Mouse (Mus musculus): Measurements from ENCODE around the gene Tbl3.

GRCm38 (mm10) chr17:24742307-24742706 lies 34.8 kb upstream of the Tbl3 start:
- TF ChIP-seq CTCF (IDR thresholded peaks at IDR 0.05; ENCODE audit: low read depth) (no peak), EP300 (IDR thresholded peaks at IDR 0.05; ENCODE audit: low read depth) (peak; percentile 56; the same call in 1 of the 2 replicates)

Data from liver, postnatal 0 days (tissue).